Mouse (Mus musculus): ENCODE results near the gene Ankrd66. TPM values are rescaled to one million over a fixed set of nuclear protein-coding genes. Genes with fewer than 3 reads are reported as not detected.

Ankrd66 gene
- polyA plus RNA-seq (2012; rRNA removed) (0.14 and 0.18 TPM in 2 replicates), polyA plus RNA-seq (2014; fragmentation: Nextera tagmentation; extraction: Ambion mirVana) (0.14 TPM in 1 of 2 replicates, not detected in the other)

- TF ChIP-seq POLR2A (IDR thresholded peaks at IDR 0.05; ENCODE audit: borderline replicate concordance, extremely low read depth, insufficient read depth, insufficient read length): no peak
- no peaks in the 10 kb centered on the region for H3K36me3 ChIP-seq (ENCODE audit: control insufficient read depth, insufficient read depth, low read length)
- WGBS: 22% methylated on average over 1 of the region's 1 CpGs
- H3K9me3 ChIP-seq (ENCODE audit: control insufficient read depth, low read length): no peaks in the 10 kb centered on the region
- DNase-seq (ENCODE audit: low spot score) (no peak), ATAC-seq (ENCODE audit: low FRiP score, low read depth) (no peak)
- no peaks in the 10 kb centered on the region for H3K27me3 ChIP-seq (ENCODE audit: control insufficient read depth, insufficient read depth, low read length)
- no peak within 1 kb of the TSS for H3K9ac ChIP-seq (ENCODE audit: low read depth, low read length, severe bottlenecking)
- H3K4me1 ChIP-seq (ENCODE audit: control insufficient read depth, insufficient read depth, low read length): no peaks in the 10 kb centered on the region
- H3K4me2 ChIP-seq (replicated peaks; ENCODE audit: low read depth, low read length, severe bottlenecking): no peak within 1 kb of the TSS
- H3K27ac ChIP-seq (replicated peaks; ENCODE audit: low read depth, low read length): no peak within 1 kb of the TSS
- H3K4me3 ChIP-seq (replicated peaks; ENCODE audit: low read length): no peak within 1 kb of the TSS
Observed at GRCm38 (mm10) chr17:43543539-43543938, at the start of gene Ankrd66. Ankrd66 (minus strand) TSS chr17:43543639.

GRCm38 (mm10) chr17:43592296-43593291, 49.2 kb upstream of the Ankrd66 start:
- 88% methylated on average over 21 of the region's 21 CpGs for WGBS
- Histone ChIP-seq H3K27ac (replicated peaks; ENCODE audit: low read depth, low read length) (no peak overlapping the region), H3K9me3 (ENCODE audit: control insufficient read depth, low read length) (no peaks in the 10 kb centered on the region), H3K4me3 (replicated peaks; ENCODE audit: low read length) (no peak overlapping the region), H3K9ac (ENCODE audit: low read depth, low read length, severe bottlenecking) (no peak overlapping the region), H3K27me3 (ENCODE audit: control insufficient read depth, insufficient read depth, low read length) (no peaks in the 10 kb centered on the region), H3K4me1 (ENCODE audit: control insufficient read depth, insufficient read depth, low read length) (no peaks in the 10 kb centered on the region), H3K36me3 (ENCODE audit: control insufficient read depth, insufficient read depth, low read length) (no peaks in the 10 kb centered on the region), H3K4me2 (replicated peaks; ENCODE audit: low read depth, low read length, severe bottlenecking) (no peak overlapping the region)
- no peak for TF ChIP-seq POLR2A (IDR thresholded peaks at IDR 0.05; ENCODE audit: borderline replicate concordance, extremely low read depth, insufficient read depth, insufficient read length)
- DNase-seq (ENCODE audit: low spot score): no peak
- no peak for ATAC-seq (ENCODE audit: low FRiP score, low read depth)

- H3K9me3 ChIP-seq (ENCODE audit: control insufficient read depth, low read length): no peaks in the 10 kb centered on the region
- H3K4me2 ChIP-seq (replicated peaks; ENCODE audit: low read depth, low read length, severe bottlenecking): no peak overlapping the region
- 90% methylated on average over 5 of the region's 5 CpGs for WGBS
- no peaks in the 10 kb centered on the region for H3K4me1 ChIP-seq (ENCODE audit: control insufficient read depth, insufficient read depth, low read length)
- H3K4me3 ChIP-seq (replicated peaks; ENCODE audit: low read length): no peak overlapping the region
- H3K36me3 ChIP-seq (ENCODE audit: control insufficient read depth, insufficient read depth, low read length): no peaks in the 10 kb centered on the region
- no peak for TF ChIP-seq POLR2A (IDR thresholded peaks at IDR 0.05; ENCODE audit: borderline replicate concordance, extremely low read depth, insufficient read depth, insufficient read length)
- no peak overlapping the region for H3K9ac ChIP-seq (ENCODE audit: low read depth, low read length, severe bottlenecking)
- DNase-seq (ENCODE audit: low spot score) (no peak), ATAC-seq (ENCODE audit: low FRiP score, low read depth) (no peak)
- H3K27ac ChIP-seq (replicated peaks; ENCODE audit: low read depth, low read length): no peak overlapping the region
- no peaks in the 10 kb centered on the region for H3K27me3 ChIP-seq (ENCODE audit: control insufficient read depth, insufficient read depth, low read length)
Observed at GRCm38 (mm10) chr17:43590531-43590930, 47.1 kb upstream of the Ankrd66 start.

GRCm38 (mm10) chr17:43589750-43590149, 46.3 kb upstream of the Ankrd66 start:
- DNase-seq (ENCODE audit: low spot score) (no peak), ATAC-seq (ENCODE audit: low FRiP score, low read depth) (no peak)
- H3K36me3 ChIP-seq (ENCODE audit: control insufficient read depth, insufficient read depth, low read length): no peaks in the 10 kb centered on the region
- H3K9me3 ChIP-seq (ENCODE audit: control insufficient read depth, low read length): no peaks in the 10 kb centered on the region
- H3K27ac ChIP-seq (replicated peaks; ENCODE audit: low read depth, low read length): no peak overlapping the region
- no peaks in the 10 kb centered on the region for H3K27me3 ChIP-seq (ENCODE audit: control insufficient read depth, insufficient read depth, low read length)
- TF ChIP-seq POLR2A (IDR thresholded peaks at IDR 0.05; ENCODE audit: borderline replicate concordance, extremely low read depth, insufficient read depth, insufficient read length): no peak
- no peak overlapping the region for H3K4me3 ChIP-seq (replicated peaks; ENCODE audit: low read length)
- 93% methylated on average over 6 of the region's 6 CpGs for WGBS
- no peaks in the 10 kb centered on the region for H3K4me1 ChIP-seq (ENCODE audit: control insufficient read depth, insufficient read depth, low read length)
- no peak overlapping the region for H3K4me2 ChIP-seq (replicated peaks; ENCODE audit: low read depth, low read length, severe bottlenecking)
- no peak overlapping the region for H3K9ac ChIP-seq (ENCODE audit: low read depth, low read length, severe bottlenecking)

- Histone ChIP-seq H3K4me1 (ENCODE audit: control insufficient read depth, insufficient read depth, low read length) (no peaks in the 10 kb centered on the region), H3K9ac (ENCODE audit: low read depth, low read length, severe bottlenecking) (no peak overlapping the region), H3K27me3 (ENCODE audit: control insufficient read depth, insufficient read depth, low read length) (no peaks in the 10 kb centered on the region), H3K9me3 (ENCODE audit: control insufficient read depth, low read length) (no peaks in the 10 kb centered on the region), H3K27ac (replicated peaks; ENCODE audit: low read depth, low read length) (no peak overlapping the region), H3K4me3 (replicated peaks; ENCODE audit: low read length) (no peak overlapping the region), H3K4me2 (replicated peaks; ENCODE audit: low read depth, low read length, severe bottlenecking) (no peak overlapping the region), H3K36me3 (ENCODE audit: control insufficient read depth, insufficient read depth, low read length) (no peaks in the 10 kb centered on the region)
- WGBS: 92% methylated on average over 2 of the region's 2 CpGs
- ATAC-seq (ENCODE audit: low FRiP score, low read depth) (no peak), DNase-seq (ENCODE audit: low spot score) (no peak)
- TF ChIP-seq POLR2A (IDR thresholded peaks at IDR 0.05; ENCODE audit: borderline replicate concordance, extremely low read depth, insufficient read depth, insufficient read length): no peak
Observed at GRCm38 (mm10) chr17:43587278-43587677, 43.8 kb upstream of the Ankrd66 start.

Data from limb, embryonic 14.5 days (tissue).